Mouse (Mus musculus): ENCODE measurements around the gene Kat8.
"Not testable (repeated sequence)": the region's sequence is repeated elsewhere in the genome, so short reads cannot be mapped to it uniquely, and the experiment has no call there.

- not testable (repeated sequence) for TF ChIP-seq CTCF (IDR thresholded peaks at IDR 0.05; ENCODE audit: insufficient read depth, low read length); POLR2A (IDR thresholded peaks at IDR 0.05; ENCODE audit: borderline replicate concordance, extremely low read depth, low read depth, low read length)
These were observed 16.4 kb upstream of the Kat8 start for GRCm38 (mm10) chr7:127895891-127896290.
